Mouse (Mus musculus) spleen, adult 2 months (tissue): ENCODE measurements around the gene Dennd4a.

Experiments used
- CTCF ChIP-seq: fragments of 200-500 bp; IDR thresholded peaks from 2 replicates; pipeline ENCODE4 v1.5.1; 2011; ENCODE audit warnings: mild to moderate bottlenecking, inconsistent platforms; ENCODE audit not compliant: insufficient read depth, insufficient read length, insufficient replicate concordance; ENCODE audit errors: extremely low read depth
- POLR2A ChIP-seq: fragments of 200-500 bp; IDR thresholded peaks from 2 replicates; pipeline ENCODE4 v1.6.1; 2011; ENCODE audit warnings: low read depth, low read length, inconsistent platforms

DNA sequence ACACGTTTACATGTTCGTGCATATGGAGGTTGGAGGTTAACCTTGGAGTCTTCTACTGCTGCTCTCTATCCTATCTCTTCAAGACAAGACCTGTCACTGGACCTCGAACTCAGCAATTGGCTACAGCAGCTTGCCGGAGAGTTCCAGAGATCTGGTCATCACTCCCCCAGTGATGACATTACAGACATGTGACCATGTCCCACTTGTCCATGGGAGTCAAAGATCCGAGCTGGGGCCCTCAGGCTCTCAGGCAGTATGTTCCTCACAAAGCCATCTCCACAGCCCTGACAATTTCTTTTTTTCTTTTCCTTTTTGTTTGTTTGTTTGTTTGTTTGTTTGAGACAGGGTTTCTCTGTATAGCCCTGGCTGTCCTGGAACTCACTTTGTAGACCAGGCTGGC is 11.6 kb upstream of the Dennd4a start:
- no peak for TF ChIP-seq POLR2A
- no peak for TF ChIP-seq CTCF
